Mouse (Mus musculus) MEL (cell line): Measurements from ENCODE around the gene Pex11b. TPM values are rescaled to one million over a fixed set of nuclear protein-coding genes. Genes with fewer than 3 reads are reported as not detected.
"Not testable (repeated sequence)": the region's sequence is repeated elsewhere in the genome, so short reads cannot be mapped to it uniquely, and the experiment has no call there.

Experiments
- DNase-seq: peaks from one replicate; pipeline ENCODE4 v3.0.0; 2011; ENCODE audit warnings: low read depth, low spot score
- H3K27ac ChIP-seq: 2 replicates; pipeline ENCODE4 v1.5.1; 2012; ENCODE audit warnings: low read depth, mild to moderate bottlenecking, control low read depth, low read length, moderate library complexity; ENCODE audit not compliant: control insufficient read depth
- H3K27me3 ChIP-seq, 2 experiments: fragments of 150-350 bp in 1 of 2; sonication (generic) in 1 of 2; 2 replicates each; pipeline ENCODE4 v1.6.1; 2012; ENCODE audit warnings: low read length in 2 of 2, mild to moderate bottlenecking in 2 of 2, improper control_type of control experiment in 1 of 2, moderate library complexity in 1 of 2; ENCODE audit not compliant: insufficient read depth in 2 of 2, control insufficient read depth in 1 of 2
- H3K36me3 ChIP-seq, 2 experiments: 2 replicates each; pipeline ENCODE4 v1.6.1; 2012 to 2014; ENCODE audit warnings: low read length in 2 of 2, improper control_type of control experiment in 1 of 2, inconsistent platforms in 1 of 2, mild to moderate bottlenecking in 1 of 2; ENCODE audit not compliant: insufficient read depth in 2 of 2, control insufficient read depth in 1 of 2
- H3K4me1 ChIP-seq, 2 experiments: fragments of 150-350 bp in 1 of 2; sonication (generic) in 1 of 2; 2 replicates each; pipeline ENCODE4 v1.6.1; 2012; ENCODE audit warnings: low read length in 2 of 2, improper control_type of control experiment in 1 of 2, mild to moderate bottlenecking in 1 of 2; ENCODE audit not compliant: insufficient read depth in 2 of 2, control insufficient read depth in 1 of 2
- H3K4me3 ChIP-seq, 2 experiments: fragments of 150-350 bp in 1 of 2; sonication (generic) in 1 of 2; 2 replicates each; pipeline ENCODE4 v1.5.1; 2012; ENCODE audit warnings: low read depth in 2 of 2, low read length in 2 of 2, mild to moderate bottlenecking in 2 of 2, moderate library complexity in 2 of 2, control low read depth in 1 of 2, improper control_type of control experiment in 1 of 2; ENCODE audit not compliant: control insufficient read depth in 1 of 2, insufficient read depth in 1 of 2
- H3K79me2 ChIP-seq: 2 replicates; pipeline ENCODE4 v1.6.1; 2012; ENCODE audit warnings: mild to moderate bottlenecking, low read length, moderate library complexity; ENCODE audit not compliant: control insufficient read depth, poor library complexity, insufficient read depth
- H3K9ac ChIP-seq: 2 replicates; pipeline ENCODE4 v1.6.1; 2012; ENCODE audit warnings: low read depth, mild to moderate bottlenecking, control low read depth, low read length, moderate library complexity; ENCODE audit not compliant: control insufficient read depth, poor library complexity, severe bottlenecking
- H3K9me3 ChIP-seq: fragments of 150-350 bp; sonication (generic); replicated peaks from 2 replicates; pipeline ENCODE4 v1.6.1; 2012; ENCODE audit warnings: mild to moderate bottlenecking, low read length, improper control_type of control experiment, moderate library complexity; ENCODE audit not compliant: insufficient read depth
- CHD2 ChIP-seq: IDR thresholded peaks from 2 replicates; pipeline ENCODE4 v1.6.1; 2011; ENCODE audit warnings: low read length, improper control_type of control experiment
- CTCF ChIP-seq, 3 experiments: IDR thresholded peaks in 2 of 3; conservative IDR thresholded peaks in 1 of 3; 2 replicates each; pipeline ENCODE4 v1.5.1; 2011 to 2012; ENCODE audit warnings: low read length in 3 of 3, low read depth in 2 of 3, mild to moderate bottlenecking in 2 of 3, improper control_type of control experiment in 1 of 3, inconsistent platforms in 1 of 3, mixed read lengths in 1 of 3, moderate library complexity in 1 of 3; ENCODE audit not compliant: control insufficient read depth in 1 of 3, insufficient read depth in 1 of 3, poor library complexity in 1 of 3, severe bottlenecking in 1 of 3
- ELF1 ChIP-seq: IDR thresholded peaks from 2 replicates; pipeline ENCODE4 v1.6.1; 2014; ENCODE audit warnings: low read depth, mild to moderate bottlenecking, inconsistent platforms, low read length, improper control_type of control experiment, moderate library complexity
- GATA1 ChIP-seq: IDR thresholded peaks from 2 replicates; pipeline ENCODE4 v1.6.1; 2011; ENCODE audit warnings: low read depth, low read length, improper control_type of control experiment
- JUND ChIP-seq: IDR thresholded peaks from 2 replicates; pipeline ENCODE4 v1.6.1; 2011; ENCODE audit warnings: low read depth, mild to moderate bottlenecking, improper control_type of control experiment, low read length
- MAFK ChIP-seq: IDR thresholded peaks from 2 replicates; pipeline ENCODE4 v1.6.1; 2011; ENCODE audit warnings: low read depth, mild to moderate bottlenecking, low read length, improper control_type of control experiment, borderline replicate concordance
- NRF1 ChIP-seq: IDR thresholded peaks from 2 replicates; pipeline ENCODE4 v1.6.1; 2014; ENCODE audit warnings: low read depth, mild to moderate bottlenecking, inconsistent platforms, low read length, improper control_type of control experiment, moderate library complexity; ENCODE audit not compliant: poor library complexity, insufficient read depth, severe bottlenecking
- POLR2AphosphoS5 ChIP-seq: IDR thresholded peaks from 2 replicates; pipeline ENCODE4 v1.6.1; 2012; ENCODE audit warnings: low read depth, borderline replicate concordance, mild to moderate bottlenecking, inconsistent platforms, low read length, moderate library complexity, mixed read lengths
- RAD21 ChIP-seq: IDR thresholded peaks from 2 replicates; pipeline ENCODE4 v1.6.1; 2011; ENCODE audit warnings: mild to moderate bottlenecking, low read depth, low read length, improper control_type of control experiment
- SIN3A ChIP-seq: IDR thresholded peaks from 2 replicates; pipeline ENCODE4 v1.6.1; 2012; ENCODE audit warnings: low read length, improper control_type of control experiment, inconsistent platforms
- SMC3 ChIP-seq: IDR thresholded peaks from 2 replicates; pipeline ENCODE4 v1.6.1; 2011; ENCODE audit warnings: low read depth, low read length, improper control_type of control experiment
- TAL1 ChIP-seq: IDR thresholded peaks from 2 replicates; pipeline ENCODE4 v1.6.1; 2012; ENCODE audit warnings: mild to moderate bottlenecking, inconsistent platforms, low read length, moderate library complexity, mixed read lengths
- TBP ChIP-seq: IDR thresholded peaks from 2 replicates; pipeline ENCODE4 v1.8.0; 2011; ENCODE audit warnings: low read depth, low read length, improper control_type of control experiment
- USF1 ChIP-seq: IDR thresholded peaks from 2 replicates; pipeline ENCODE4 v1.6.1; 2014; ENCODE audit warnings: low read depth, mild to moderate bottlenecking, inconsistent platforms, low read length, improper control_type of control experiment, moderate library complexity
- ZC3H11A ChIP-seq: IDR thresholded peaks from 2 replicates; pipeline ENCODE4 v1.6.1; 2012; ENCODE audit warnings: low read depth, mild to moderate bottlenecking, inconsistent platforms, low read length, improper control_type of control experiment
- ZNF384 ChIP-seq: IDR thresholded peaks from 2 replicates; pipeline ENCODE4 v1.6.1; 2012; ENCODE audit warnings: low read depth, mild to moderate bottlenecking, inconsistent platforms, low read length, improper control_type of control experiment
- polyA plus RNA-seq, 2 experiments: library from polyadenylated mRNA; stranded (reverse) in 1 of 2; unstranded in 1 of 2; fragments of >175 nt in 1 of 2; fragments of >200 nt in 1 of 2; gene quantifications; 2 replicates each; pipeline versions ENCODE4 v1.2.1 to v1.2.4; 2012; ENCODE audit warnings: low replicate concordance in 2 of 2, low read depth in 1 of 2; ENCODE audit not compliant: insufficient read length in 2 of 2, insufficient read depth in 1 of 2, missing spikeins in 1 of 2
- total RNA-seq: library from RNA; depleted of rRNA; stranded (reverse); fragments of 300-350 nt; gene quantifications from 2 replicates; pipeline ENCODE4 v1.2.3, GENCODE M21; 2012

The Pex11b gene
- total and polyA plus RNA-seq, 3 experiments: 38.2 to 82.8 TPM; not detected in 1

DNA sequence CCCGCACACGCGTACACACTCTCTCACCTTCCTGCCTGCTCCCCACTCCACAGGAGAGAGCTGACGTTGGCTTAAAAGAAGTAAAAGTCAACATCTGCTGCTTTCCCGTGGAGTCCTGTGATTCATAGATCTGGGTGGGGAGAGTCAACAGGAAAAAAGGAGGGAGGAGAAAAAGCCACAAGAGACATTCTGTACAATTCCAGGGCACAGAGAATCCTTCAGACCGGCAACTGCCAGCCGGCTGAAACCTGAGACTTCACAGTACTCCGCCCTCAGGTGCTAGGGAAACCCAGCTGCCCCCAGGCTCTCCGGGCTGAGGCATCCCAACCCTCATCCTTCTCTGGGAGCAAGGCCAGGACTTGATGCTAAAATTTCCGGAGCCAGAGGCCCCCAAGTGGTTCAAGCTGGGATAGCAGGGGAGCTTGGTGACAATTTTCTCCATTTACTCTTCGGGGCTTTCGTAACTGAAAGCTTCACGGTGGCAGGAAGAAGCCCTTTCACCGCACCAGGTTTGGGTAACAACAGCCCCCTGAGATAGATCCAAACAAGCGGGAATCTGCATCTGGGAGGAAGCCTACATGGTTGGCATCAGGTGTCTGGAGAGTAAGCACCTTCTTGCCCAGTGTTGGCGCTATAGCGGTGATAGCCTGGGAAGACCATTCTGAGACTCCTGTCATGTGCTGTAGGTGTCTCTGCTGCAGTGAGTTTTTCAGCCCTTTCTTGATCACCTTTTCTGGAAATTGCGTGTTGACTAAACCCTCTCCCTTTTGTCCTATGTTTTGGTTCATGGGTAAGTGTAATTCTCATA, 28.5 kb downstream of the Pex11b start:
- peak; percentile 62 for TF ChIP-seq ZC3H11A
- peak; percentile 76 for TF ChIP-seq RAD21
- no peak for TF ChIP-seq MAFK
- TF ChIP-seq NRF1: no peak
- TF ChIP-seq TAL1: no peak
- TF ChIP-seq CHD2: no peak
- no peak for TF ChIP-seq JUND
- TF ChIP-seq POLR2AphosphoS5: no peak
- TF ChIP-seq USF1: 0 out of 2 replicates have a peak, but pooled peaks have one; percentile 10
- TF ChIP-seq CTCF (IDR thresholded peaks at IDR 0.05 in 2 of 3, conservative IDR thresholded peaks at IDR 0.05 in 1 of 3; ENCODE audit: control insufficient read depth in 1 of 3, insufficient read depth in 1 of 3, low read depth in 2 of 3, low read length in 3 of 3, poor library complexity in 1 of 3, severe bottlenecking in 1 of 3): peak; percentile 81 to 89 (median 85)
- TF ChIP-seq SMC3: peak; percentile 79
- 0 out of 2 replicates have a peak, but pooled peaks have one; percentile 25 for TF ChIP-seq ELF1
- 0 out of 2 replicates have a peak, but pooled peaks have one; percentile 28 for TF ChIP-seq SIN3A
- no peak overlapping the region for H3K9ac ChIP-seq
- peak; percentile 80 for DNase-seq
- no peaks in the 10 kb centered on the region for H3K79me2 ChIP-seq
- H3K27ac ChIP-seq: no peak overlapping the region
- H3K27me3 ChIP-seq: no peaks in the 10 kb centered on the region
- no peaks in the 10 kb centered on the region for H3K9me3 ChIP-seq
- no peak overlapping the region for H3K4me3 ChIP-seq
- H3K4me1 ChIP-seq: peaks cover 0 to 14% of the 10 kb centered on the region in 2 experiments; a peak in 2 of 4 replicates
- no peaks in the 10 kb centered on the region for H3K36me3 ChIP-seq

DNA sequence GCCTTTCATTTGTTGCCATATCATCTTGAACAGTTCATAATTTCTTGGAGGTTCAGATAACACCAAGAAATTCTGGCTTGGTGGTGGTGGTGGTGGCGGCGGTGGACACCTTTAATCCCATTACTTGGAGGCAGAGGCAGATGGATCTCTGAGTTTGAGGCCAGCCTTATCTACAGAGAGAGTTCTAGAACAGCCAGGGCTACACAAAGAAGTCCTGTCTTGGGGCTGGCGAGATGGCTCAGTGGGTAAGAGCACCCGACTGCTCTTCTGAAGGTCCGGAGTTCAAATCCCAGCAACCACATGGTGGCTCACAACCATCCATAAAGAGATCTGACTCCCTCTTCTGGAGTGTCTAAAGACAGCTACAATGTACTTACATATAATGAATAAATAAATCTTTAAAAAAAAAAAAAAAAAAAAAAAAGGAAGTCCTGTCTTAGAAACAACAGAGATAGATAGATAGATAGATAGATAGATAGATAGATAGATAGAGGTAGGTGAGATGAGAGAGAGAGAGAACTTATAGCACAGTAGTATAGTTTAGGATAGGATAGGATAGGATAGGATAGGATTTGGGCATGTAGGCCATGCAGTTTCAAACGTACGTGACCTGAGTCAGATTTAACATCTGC, 30.7 kb downstream of the Pex11b start:
- Histone ChIP-seq H3K4me1 (peaks cover 2 to 14% of the 10 kb centered on the region in 2 experiments), H3K36me3 (peaks cover 0 to 10% of the 10 kb centered on the region in 2 experiments; a peak in 2 of 4 replicates)
- H3K79me2 ChIP-seq, H3K4me3 ChIP-seq, H3K27me3 ChIP-seq, H3K27ac ChIP-seq, H3K9ac ChIP-seq, H3K9me3 ChIP-seq: not testable (repeated sequence)
- TF ChIP-seq TBP (peak; percentile 93), ZNF384 (0 out of 2 replicates have a peak, but pooled peaks have one; percentile 54), GATA1 (peak; percentile 58)
- peak; percentile 46 for DNase-seq
